Mouse (Mus musculus) bone marrow macrophage, adult 2 months (primary cell): Measurements from ENCODE around the gene 1500009C09Rik.

ENCODE experiments used
- CTCF ChIP-seq: IDR thresholded peaks from 2 replicates; pipeline ENCODE4 v1.5.1; 2012; ENCODE audit warnings: low read depth, mild to moderate bottlenecking, low read length, moderate library complexity
- POLR2A ChIP-seq: IDR thresholded peaks from 2 replicates; pipeline ENCODE4 v1.6.1; 2012; ENCODE audit warnings: mild to moderate bottlenecking, low read depth, low read length, borderline replicate concordance

DNA sequence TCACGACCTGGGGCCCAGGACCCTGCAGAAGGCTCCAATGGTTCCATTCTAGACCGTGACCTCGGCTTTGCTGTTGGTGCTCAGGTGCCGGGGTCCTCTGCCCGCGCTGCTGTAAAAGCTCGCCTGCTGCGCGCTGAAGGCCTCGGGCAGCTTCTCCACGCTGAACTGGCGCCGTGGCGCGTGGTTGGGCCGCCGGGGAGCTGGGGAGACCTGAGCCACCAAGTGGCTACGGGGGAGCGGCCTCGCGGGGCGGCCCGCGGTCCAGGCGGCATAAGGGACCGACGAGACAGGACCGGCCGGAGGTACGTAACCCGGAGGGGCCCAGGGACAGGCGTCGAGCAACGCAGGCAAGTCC, 45.1 kb upstream of the 1500009C09Rik start:
- TF ChIP-seq CTCF (no peak), POLR2A (no peak)
